Mouse (Mus musculus) MEL (cell line): ENCODE measurements around the gene Syce1l. TPM values are rescaled to one million over a fixed set of nuclear protein-coding genes. Genes with fewer than 3 reads are reported as not detected.

Source experiments
- DNase-seq: peaks from one replicate; pipeline ENCODE4 v3.0.0; 2011; ENCODE audit warnings: low read depth, low spot score
- H3K27ac ChIP-seq: 2 replicates; pipeline ENCODE4 v1.5.1; 2012; ENCODE audit warnings: low read depth, mild to moderate bottlenecking, control low read depth, low read length, moderate library complexity; ENCODE audit not compliant: control insufficient read depth
- H3K27me3 ChIP-seq, 2 experiments: fragments of 150-350 bp in 1 of 2; sonication (generic) in 1 of 2; 2 replicates each; pipeline ENCODE4 v1.6.1; 2012; ENCODE audit warnings: low read length in 2 of 2, mild to moderate bottlenecking in 2 of 2, improper control_type of control experiment in 1 of 2, moderate library complexity in 1 of 2; ENCODE audit not compliant: insufficient read depth in 2 of 2, control insufficient read depth in 1 of 2
- H3K36me3 ChIP-seq, 2 experiments: 2 replicates each; pipeline ENCODE4 v1.6.1; 2012 to 2014; ENCODE audit warnings: low read length in 2 of 2, improper control_type of control experiment in 1 of 2, inconsistent platforms in 1 of 2, mild to moderate bottlenecking in 1 of 2; ENCODE audit not compliant: insufficient read depth in 2 of 2, control insufficient read depth in 1 of 2
- H3K4me1 ChIP-seq, 2 experiments: fragments of 150-350 bp in 1 of 2; sonication (generic) in 1 of 2; 2 replicates each; pipeline ENCODE4 v1.6.1; 2012; ENCODE audit warnings: low read length in 2 of 2, improper control_type of control experiment in 1 of 2, mild to moderate bottlenecking in 1 of 2; ENCODE audit not compliant: insufficient read depth in 2 of 2, control insufficient read depth in 1 of 2
- H3K4me3 ChIP-seq, 2 experiments: fragments of 150-350 bp in 1 of 2; sonication (generic) in 1 of 2; 2 replicates each; pipeline ENCODE4 v1.5.1; 2012; ENCODE audit warnings: low read depth in 2 of 2, low read length in 2 of 2, mild to moderate bottlenecking in 2 of 2, moderate library complexity in 2 of 2, control low read depth in 1 of 2, improper control_type of control experiment in 1 of 2; ENCODE audit not compliant: control insufficient read depth in 1 of 2, insufficient read depth in 1 of 2
- H3K79me2 ChIP-seq: 2 replicates; pipeline ENCODE4 v1.6.1; 2012; ENCODE audit warnings: mild to moderate bottlenecking, low read length, moderate library complexity; ENCODE audit not compliant: control insufficient read depth, poor library complexity, insufficient read depth
- H3K9ac ChIP-seq: 2 replicates; pipeline ENCODE4 v1.6.1; 2012; ENCODE audit warnings: low read depth, mild to moderate bottlenecking, control low read depth, low read length, moderate library complexity; ENCODE audit not compliant: control insufficient read depth, poor library complexity, severe bottlenecking
- H3K9me3 ChIP-seq: fragments of 150-350 bp; sonication (generic); replicated peaks from 2 replicates; pipeline ENCODE4 v1.6.1; 2012; ENCODE audit warnings: mild to moderate bottlenecking, low read length, improper control_type of control experiment, moderate library complexity; ENCODE audit not compliant: insufficient read depth
- BHLHE40 ChIP-seq: IDR thresholded peaks from 2 replicates; pipeline ENCODE4 v1.6.1; 2012; ENCODE audit warnings: low read depth, mild to moderate bottlenecking, inconsistent platforms, low read length, improper control_type of control experiment, borderline replicate concordance
- CTCF ChIP-seq, 3 experiments: IDR thresholded peaks in 2 of 3; conservative IDR thresholded peaks in 1 of 3; 2 replicates each; pipeline ENCODE4 v1.5.1; 2011 to 2012; ENCODE audit warnings: low read length in 3 of 3, low read depth in 2 of 3, mild to moderate bottlenecking in 2 of 3, improper control_type of control experiment in 1 of 3, inconsistent platforms in 1 of 3, mixed read lengths in 1 of 3, moderate library complexity in 1 of 3; ENCODE audit not compliant: control insufficient read depth in 1 of 3, insufficient read depth in 1 of 3, poor library complexity in 1 of 3, severe bottlenecking in 1 of 3
- E2F4 ChIP-seq: IDR thresholded peaks from 2 replicates; pipeline ENCODE4 v1.6.1; 2011; ENCODE audit warnings: low read depth, low read length, improper control_type of control experiment, borderline replicate concordance
- ELF1 ChIP-seq: IDR thresholded peaks from 2 replicates; pipeline ENCODE4 v1.6.1; 2014; ENCODE audit warnings: low read depth, mild to moderate bottlenecking, inconsistent platforms, low read length, improper control_type of control experiment, moderate library complexity
- ETS1 ChIP-seq: IDR thresholded peaks from 2 replicates; pipeline ENCODE4 v1.6.1; 2012; ENCODE audit warnings: low read depth, mild to moderate bottlenecking, inconsistent platforms, low read length, improper control_type of control experiment, moderate library complexity
- GATA1 ChIP-seq: IDR thresholded peaks from 2 replicates; pipeline ENCODE4 v1.6.1; 2011; ENCODE audit warnings: low read depth, low read length, improper control_type of control experiment
- HCFC1 ChIP-seq: IDR thresholded peaks from 2 replicates; pipeline ENCODE4 v1.6.1; 2012; ENCODE audit warnings: low read depth, mild to moderate bottlenecking, inconsistent platforms, low read length, improper control_type of control experiment, moderate library complexity
- JUND ChIP-seq: IDR thresholded peaks from 2 replicates; pipeline ENCODE4 v1.6.1; 2011; ENCODE audit warnings: low read depth, mild to moderate bottlenecking, improper control_type of control experiment, low read length
- MAZ ChIP-seq: IDR thresholded peaks from 2 replicates; pipeline ENCODE4 v1.6.1; 2012; ENCODE audit warnings: low read depth, mild to moderate bottlenecking, inconsistent platforms, low read length, improper control_type of control experiment
- MEF2A ChIP-seq: IDR thresholded peaks from 2 replicates; pipeline ENCODE4 v1.6.1; 2014; ENCODE audit warnings: low read depth, mild to moderate bottlenecking, inconsistent platforms, low read length, improper control_type of control experiment; ENCODE audit not compliant: poor library complexity, insufficient replicate concordance, severe bottlenecking; ENCODE audit errors: extremely low read depth
- MXI1 ChIP-seq: IDR thresholded peaks from 2 replicates; pipeline ENCODE4 v1.6.1; 2011; ENCODE audit warnings: mild to moderate bottlenecking, low read depth, low read length, improper control_type of control experiment
- NELFE ChIP-seq: IDR thresholded peaks from 2 replicates; pipeline ENCODE4 v1.6.1; 2011; ENCODE audit warnings: low read depth, low read length, improper control_type of control experiment
- POLR2AphosphoS2 ChIP-seq: IDR thresholded peaks from 2 replicates; pipeline ENCODE4 v1.6.1; 2011; ENCODE audit warnings: low read length, improper control_type of control experiment
- POLR2AphosphoS5 ChIP-seq: IDR thresholded peaks from 2 replicates; pipeline ENCODE4 v1.6.1; 2012; ENCODE audit warnings: low read depth, borderline replicate concordance, mild to moderate bottlenecking, inconsistent platforms, low read length, moderate library complexity, mixed read lengths
- RAD21 ChIP-seq: IDR thresholded peaks from 2 replicates; pipeline ENCODE4 v1.6.1; 2011; ENCODE audit warnings: mild to moderate bottlenecking, low read depth, low read length, improper control_type of control experiment
- RCOR1 ChIP-seq: IDR thresholded peaks from 2 replicates; pipeline ENCODE4 v1.6.1; 2012; ENCODE audit warnings: low read depth, mild to moderate bottlenecking, inconsistent platforms, low read length, improper control_type of control experiment
- SIN3A ChIP-seq: IDR thresholded peaks from 2 replicates; pipeline ENCODE4 v1.6.1; 2012; ENCODE audit warnings: low read length, improper control_type of control experiment, inconsistent platforms
- SMC3 ChIP-seq: IDR thresholded peaks from 2 replicates; pipeline ENCODE4 v1.6.1; 2011; ENCODE audit warnings: low read depth, low read length, improper control_type of control experiment
- UBTF ChIP-seq: IDR thresholded peaks from 2 replicates; pipeline ENCODE4 v1.6.1; 2012; ENCODE audit warnings: low read depth, mild to moderate bottlenecking, inconsistent platforms, low read length, improper control_type of control experiment, moderate library complexity, borderline replicate concordance; ENCODE audit not compliant: insufficient read depth
- USF1 ChIP-seq: IDR thresholded peaks from 2 replicates; pipeline ENCODE4 v1.6.1; 2014; ENCODE audit warnings: low read depth, mild to moderate bottlenecking, inconsistent platforms, low read length, improper control_type of control experiment, moderate library complexity
- USF2 ChIP-seq, 2 experiments: IDR thresholded peaks; 2 replicates each; pipeline ENCODE4 v1.6.1; 2011 to 2012; ENCODE audit warnings: improper control_type of control experiment in 2 of 2, low read length in 2 of 2, borderline replicate concordance in 1 of 2, inconsistent platforms in 1 of 2, low read depth in 1 of 2, mild to moderate bottlenecking in 1 of 2; ENCODE audit not compliant: insufficient read depth in 1 of 2
- ZC3H11A ChIP-seq: IDR thresholded peaks from 2 replicates; pipeline ENCODE4 v1.6.1; 2012; ENCODE audit warnings: low read depth, mild to moderate bottlenecking, inconsistent platforms, low read length, improper control_type of control experiment
- ZNF384 ChIP-seq: IDR thresholded peaks from 2 replicates; pipeline ENCODE4 v1.6.1; 2012; ENCODE audit warnings: low read depth, mild to moderate bottlenecking, inconsistent platforms, low read length, improper control_type of control experiment
- polyA plus RNA-seq, 2 experiments: library from polyadenylated mRNA; stranded (reverse) in 1 of 2; unstranded in 1 of 2; fragments of >175 nt in 1 of 2; fragments of >200 nt in 1 of 2; gene quantifications; 2 replicates each; pipeline versions ENCODE4 v1.2.1 to v1.2.4; 2012; ENCODE audit warnings: low replicate concordance in 2 of 2, low read depth in 1 of 2; ENCODE audit not compliant: insufficient read length in 2 of 2, insufficient read depth in 1 of 2, missing spikeins in 1 of 2
- total RNA-seq: library from RNA; depleted of rRNA; stranded (reverse); fragments of 300-350 nt; gene quantifications from 2 replicates; pipeline ENCODE4 v1.2.3, GENCODE M21; 2012

Gene Syce1l
- total and polyA plus RNA-seq, 3 experiments = not detected

GRCm38 (mm10) chr8:113643479-113644210 lies 632 bp downstream of the Syce1l start:
- Histone ChIP-seq H3K27ac (no peak overlapping the region), H3K27me3 (no peaks in the 10 kb centered on the region), H3K9ac (no peak overlapping the region)
- TF ChIP-seq ZNF384 (no peak), SMC3 (no peak), ZC3H11A (no peak)
- TF ChIP-seq, all 39 proteins: peak for 0
- H3K9me3 ChIP-seq = no peaks in the 10 kb centered on the region
- DNase-seq = no peak
- H3K4me3 ChIP-seq = no peak overlapping the region
- no peaks in the 10 kb centered on the region for H3K4me1 ChIP-seq
- no peaks in the 10 kb centered on the region for H3K36me3 ChIP-seq
- no peaks in the 10 kb centered on the region for H3K79me2 ChIP-seq

GRCm38 (mm10) chr8:113645220-113645619 lies 2.2 kb downstream of the Syce1l start:
- H3K4me1 ChIP-seq = no peaks in the 10 kb centered on the region

DNA sequence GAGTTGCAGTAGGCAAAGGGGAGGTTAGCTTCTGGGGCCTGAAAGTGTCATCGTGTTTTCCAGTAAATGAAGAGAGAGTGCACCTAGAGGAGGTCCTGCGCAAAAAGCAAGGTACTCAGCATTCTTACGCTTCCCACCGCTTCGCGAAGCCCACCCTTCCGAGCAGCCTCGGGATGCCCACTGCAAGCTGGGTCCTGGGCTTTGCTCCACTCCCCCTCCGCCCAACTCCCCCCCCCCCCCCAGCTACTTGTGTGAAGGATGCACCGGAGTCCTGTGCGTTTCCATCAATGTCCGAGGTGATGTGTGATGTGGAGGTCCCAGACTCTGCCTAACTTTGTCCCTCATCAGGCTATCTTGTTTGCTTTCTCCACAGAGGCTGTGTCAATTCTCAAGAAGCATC lies 9.4 kb downstream of the Syce1l start:
- no peak for TF ChIP-seq USF2 (IDR thresholded peaks at IDR 0.05; ENCODE audit: borderline replicate concordance in 1 of 2, insufficient read depth in 1 of 2, low read depth in 1 of 2, low read length in 2 of 2)
- TF ChIP-seq JUND = no peak
- TF ChIP-seq ELF1 = no peak
- TF ChIP-seq MXI1 = no peak
- no peak for TF ChIP-seq SMC3
- no peak for TF ChIP-seq RCOR1
- TF ChIP-seq SIN3A = no peak
- TF ChIP-seq UBTF = no peak
- TF ChIP-seq BHLHE40 = no peak
- TF ChIP-seq, all 39 proteins: peak for 0

More at GRCm38 (mm10) chr8:113645220-113645619, 2.2 kb downstream of the Syce1l start:
- TF ChIP-seq POLR2AphosphoS2 = no peak
- no peak for TF ChIP-seq RAD21
- TF ChIP-seq UBTF = no peak
- no peak for TF ChIP-seq POLR2AphosphoS5
- TF ChIP-seq JUND = no peak
- no peak for TF ChIP-seq MAZ
- TF ChIP-seq HCFC1 = no peak
- no peak for TF ChIP-seq MEF2A
- no peak for TF ChIP-seq MXI1
- TF ChIP-seq BHLHE40 = no peak
- no peak for TF ChIP-seq RCOR1
- TF ChIP-seq E2F4 = no peak
- TF ChIP-seq NELFE = no peak
- TF ChIP-seq CTCF (IDR thresholded peaks at IDR 0.05 in 2 of 3, conservative IDR thresholded peaks at IDR 0.05 in 1 of 3; ENCODE audit: control insufficient read depth in 1 of 3, insufficient read depth in 1 of 3, low read depth in 2 of 3, low read length in 3 of 3, poor library complexity in 1 of 3, severe bottlenecking in 1 of 3) = no peak
- no peak for TF ChIP-seq GATA1
- TF ChIP-seq ETS1 = no peak
- TF ChIP-seq USF1 = no peak
- DNase-seq = no peak
- Histone ChIP-seq H3K27me3 (no peaks in the 10 kb centered on the region), H3K36me3 (no peaks in the 10 kb centered on the region), H3K9me3 (no peaks in the 10 kb centered on the region), H3K4me3 (no peak overlapping the region), H3K27ac (no peak overlapping the region), H3K79me2 (no peaks in the 10 kb centered on the region), H3K9ac (no peak overlapping the region)

More for the DNA sequence above, 9.4 kb downstream of the Syce1l start:
- DNase-seq = no peak
- no peaks in the 10 kb centered on the region for H3K79me2 ChIP-seq
- H3K9me3 ChIP-seq = no peaks in the 10 kb centered on the region
- no peak overlapping the region for H3K4me3 ChIP-seq
- no peak overlapping the region for H3K9ac ChIP-seq
- H3K27me3 ChIP-seq = no peaks in the 10 kb centered on the region
- no peaks in the 10 kb centered on the region for H3K36me3 ChIP-seq
- H3K27ac ChIP-seq = no peak overlapping the region
- no peaks in the 10 kb centered on the region for H3K4me1 ChIP-seq
